Mouse (Mus musculus) urinary bladder, postnatal 10 days (tissue): ENCODE data around the gene Armh3.

Experiments
- DNase-seq: peaks from one replicate; pipeline ENCODE4 v3.0.0; 2022; ENCODE audit warnings: low spot score

Armh3 gene

GRCm38 (mm10) chr19:45787450-45787849, 210.8 kb downstream of the Armh3 start:
- DNase-seq = no peak

- no peak for DNase-seq
These were observed 212.8 kb downstream of the Armh3 start for GRCm38 (mm10) chr19:45785470-45785869.

- DNase-seq = no peak
These were observed 214.2 kb downstream of the Armh3 start for GRCm38 (mm10) chr19:45783933-45784576.

- peak; percentile 88 for DNase-seq
These were observed 214.9 kb downstream of the Armh3 start, which contains the start of gene Mgea5 for GRCm38 (mm10) chr19:45783181-45783932. TSS of gene Mgea5 (minus strand) at chr19:45783837.

GRCm38 (mm10) chr19:45782315-45783001, 215.8 kb downstream of the Armh3 start:
- DNase-seq = no peak

DNA sequence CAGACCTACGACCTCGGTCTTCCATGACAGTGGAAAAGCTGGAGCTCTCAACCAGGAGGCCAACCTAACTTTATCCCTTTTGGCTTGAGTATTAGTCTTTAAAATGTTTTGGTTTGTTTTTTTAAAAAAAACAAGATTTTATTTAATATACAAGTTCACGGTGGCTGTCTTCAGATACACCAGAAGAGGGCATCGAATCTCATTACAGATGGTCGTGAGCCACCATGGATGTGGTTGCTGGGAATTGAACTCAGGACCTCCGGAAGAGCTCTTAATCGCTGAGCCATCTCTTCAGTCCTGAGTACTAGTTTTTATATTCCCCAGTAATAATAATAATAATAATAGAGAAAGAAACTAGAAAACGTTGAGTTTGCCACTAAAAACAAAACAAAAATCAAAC, 216.6 kb downstream of the Armh3 start:
- no peak for DNase-seq

DNA sequence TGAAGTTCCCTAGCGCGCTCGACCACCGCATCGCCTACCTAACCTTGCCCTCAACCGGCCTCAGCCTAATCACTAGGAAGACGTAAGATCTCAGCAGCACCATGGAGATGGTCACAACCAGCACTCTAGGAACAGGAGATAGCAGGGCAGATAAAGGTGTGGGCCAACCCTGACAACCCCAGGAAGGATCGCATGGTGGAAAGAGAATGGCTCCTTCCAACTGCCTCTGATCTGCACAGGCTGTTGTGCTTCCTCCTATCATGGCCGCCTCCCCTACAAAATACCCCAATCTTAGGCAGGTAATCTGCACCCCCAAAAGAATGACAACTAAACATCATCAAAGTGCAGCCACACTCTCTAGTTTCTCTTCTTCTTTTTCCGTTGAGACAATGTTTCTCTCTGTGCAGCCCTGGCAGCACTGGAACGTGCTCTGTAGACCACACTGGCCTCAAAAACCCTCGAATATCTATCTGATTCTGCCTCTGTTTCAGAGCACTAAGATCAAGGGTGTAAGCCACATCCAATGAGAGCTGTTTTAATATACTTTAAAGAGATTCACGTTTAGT, 217.9 kb downstream of the Armh3 start:
- no peak for DNase-seq

DNA sequence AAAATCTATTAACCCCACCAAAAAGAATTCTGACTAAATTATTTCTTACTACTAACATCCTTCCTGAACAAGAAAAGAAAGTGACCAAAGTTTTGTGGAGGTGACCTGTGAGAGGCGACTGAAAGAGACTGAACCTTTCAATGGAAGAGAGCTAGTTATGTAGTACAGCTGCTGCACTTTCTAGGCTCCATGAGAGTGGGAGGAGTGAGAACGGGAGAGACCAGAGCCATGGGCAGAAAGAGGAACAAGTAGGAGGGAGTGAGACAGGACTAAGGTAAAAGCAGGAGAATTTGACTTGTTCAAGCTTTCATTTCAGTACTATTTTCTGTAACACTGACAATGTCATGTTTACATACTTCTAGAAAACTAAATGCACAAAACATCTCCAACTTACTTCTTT, 222.8 kb downstream of the Armh3 start:
- DNase-seq = no peak

GRCm38 (mm10) chr19:45771501-45771900, 226.8 kb downstream of the Armh3 start:
- DNase-seq = no peak
